Mouse (Mus musculus) spleen, embryonic (tissue): Measurements from ENCODE around the gene Gpsm3.

Source experiments
- CTCF ChIA-PET: fragments of 350-600 bp; sonication (Branson Sonifier 250); formaldehyde crosslinking; loops from one replicate; lab custom pipeline; 2022; lab: Charles Lee

Gene Gpsm3

DNA sequence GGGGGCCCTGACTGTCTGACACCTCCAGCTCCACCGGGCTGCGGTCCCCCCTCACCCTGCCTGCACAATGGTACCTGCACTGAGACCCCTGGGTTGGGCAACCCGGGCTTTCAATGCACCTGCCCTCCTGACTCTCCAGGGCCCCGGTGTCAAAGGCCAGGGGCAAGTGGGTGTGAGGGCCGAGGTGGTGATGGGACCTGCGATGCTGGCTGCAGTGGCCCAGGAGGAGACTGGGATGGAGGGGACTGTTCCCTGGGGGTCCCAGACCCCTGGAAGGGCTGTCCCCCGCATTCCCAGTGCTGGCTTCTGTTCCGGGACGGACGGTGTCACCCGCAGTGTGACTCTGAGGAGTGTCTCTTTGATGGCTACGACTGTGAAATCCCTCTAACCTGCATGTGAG lies 7.1 kb upstream of the Gpsm3 start:
- CTCF ChIA-PET, result no interaction called here

DNA sequence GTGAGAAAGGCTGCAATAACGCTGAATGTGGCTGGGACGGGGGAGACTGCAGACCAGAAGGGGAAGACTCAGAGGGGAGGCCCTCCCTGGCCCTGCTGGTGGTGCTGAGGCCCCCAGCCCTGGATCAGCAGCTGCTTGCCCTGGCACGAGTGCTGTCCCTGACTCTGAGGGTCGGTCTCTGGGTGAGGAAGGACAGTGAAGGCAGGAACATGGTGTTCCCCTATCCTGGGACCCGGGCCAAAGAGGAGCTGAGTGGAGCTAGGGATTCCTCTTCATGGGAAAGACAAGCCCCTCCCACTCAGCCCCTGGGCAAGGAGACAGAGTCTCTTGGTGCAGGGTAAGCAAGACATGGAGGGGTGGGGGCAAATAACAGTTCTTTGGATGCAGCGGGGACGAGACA lies 6.2 kb upstream of the Gpsm3 start:
- CTCF ChIA-PET, result no interaction called here

DNA sequence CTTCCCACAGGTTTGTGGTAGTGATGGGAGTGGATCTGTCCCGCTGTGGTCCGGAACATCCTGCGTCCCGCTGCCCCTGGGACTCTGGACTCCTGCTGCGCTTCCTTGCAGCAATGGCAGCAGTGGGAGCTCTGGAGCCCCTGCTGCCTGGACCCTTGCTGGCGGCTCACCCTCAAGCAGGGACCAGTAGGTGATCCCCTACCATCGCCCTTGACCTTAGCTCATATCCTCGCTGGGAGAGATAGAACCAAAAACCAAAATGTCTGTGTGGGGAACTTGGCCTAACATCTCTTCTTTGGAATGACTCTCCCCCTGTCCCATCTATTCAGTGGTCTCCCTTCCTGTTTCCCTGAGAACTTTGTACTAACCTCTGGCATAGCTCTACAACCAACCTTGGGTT lies 5.8 kb upstream of the Gpsm3 start:
- CTCF ChIA-PET, result no interaction called here

DNA sequence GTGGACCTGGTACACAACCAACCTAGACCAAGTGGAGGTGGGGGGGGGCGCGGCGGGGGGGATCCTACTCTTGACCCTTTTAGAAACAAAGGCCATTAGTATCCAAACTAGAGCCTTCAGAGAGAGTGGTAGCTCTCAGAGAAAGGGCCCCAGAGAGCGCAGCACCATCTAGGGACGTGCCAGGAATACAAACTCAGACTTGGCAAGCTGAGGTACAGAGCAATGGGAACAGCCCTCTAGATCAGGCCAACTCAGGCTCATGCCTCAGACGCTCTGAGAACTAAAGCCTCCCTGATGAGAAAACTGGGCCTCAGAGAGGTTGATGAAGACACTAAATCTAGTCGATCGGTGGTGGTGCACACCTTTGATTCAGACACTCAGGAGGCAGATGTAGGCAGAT lies 4.5 kb upstream of the Gpsm3 start:
- CTCF ChIA-PET, result interaction anchor here (0.6 kb wide), 1 partner anchor 645 kb away, joined by 3 read pairs; no protein-coding TSS in a partner anchor

DNA sequence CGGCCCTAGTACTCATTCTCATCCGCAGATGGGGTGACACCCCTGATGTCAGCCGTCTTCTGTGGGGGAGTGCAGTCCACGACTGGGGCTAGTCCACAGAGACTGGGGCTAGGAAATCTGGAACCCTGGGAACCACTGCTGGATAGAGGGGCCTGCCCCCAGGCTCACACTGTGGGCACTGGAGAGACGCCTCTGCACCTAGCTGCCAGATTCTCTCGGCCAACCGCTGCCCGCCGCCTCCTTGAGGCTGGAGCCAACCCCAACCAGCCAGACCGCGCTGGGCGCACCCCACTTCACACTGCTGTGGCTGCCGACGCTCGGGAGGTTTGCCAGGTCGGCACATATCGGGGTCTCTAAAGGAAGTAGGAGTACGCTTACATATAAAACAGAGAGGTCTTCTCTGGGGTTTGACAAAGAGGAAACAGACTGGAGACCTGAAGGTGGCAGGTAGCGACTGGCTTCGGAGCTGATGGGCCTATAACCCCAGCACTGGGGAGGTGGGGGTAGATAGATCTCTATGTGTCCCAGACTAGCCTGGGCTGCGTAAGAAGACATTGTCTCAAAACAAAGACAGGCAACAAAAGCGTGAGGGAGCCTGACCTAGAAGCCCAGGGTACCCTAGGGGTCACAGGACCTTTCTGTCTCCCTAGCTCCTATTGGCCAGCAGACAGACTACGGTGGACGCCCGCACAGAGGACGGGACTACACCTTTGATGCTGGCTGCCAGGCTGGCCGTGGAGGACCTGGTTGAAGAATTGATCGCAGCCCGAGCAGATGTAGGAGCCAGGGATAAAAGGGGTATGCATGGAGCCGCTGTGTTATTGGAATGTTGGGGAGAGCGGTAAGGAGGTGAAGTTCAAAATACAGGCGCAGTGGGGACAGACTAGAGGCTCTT lies 3.5 kb upstream of the Gpsm3 start:
- CTCF ChIA-PET, result no interaction called here

DNA sequence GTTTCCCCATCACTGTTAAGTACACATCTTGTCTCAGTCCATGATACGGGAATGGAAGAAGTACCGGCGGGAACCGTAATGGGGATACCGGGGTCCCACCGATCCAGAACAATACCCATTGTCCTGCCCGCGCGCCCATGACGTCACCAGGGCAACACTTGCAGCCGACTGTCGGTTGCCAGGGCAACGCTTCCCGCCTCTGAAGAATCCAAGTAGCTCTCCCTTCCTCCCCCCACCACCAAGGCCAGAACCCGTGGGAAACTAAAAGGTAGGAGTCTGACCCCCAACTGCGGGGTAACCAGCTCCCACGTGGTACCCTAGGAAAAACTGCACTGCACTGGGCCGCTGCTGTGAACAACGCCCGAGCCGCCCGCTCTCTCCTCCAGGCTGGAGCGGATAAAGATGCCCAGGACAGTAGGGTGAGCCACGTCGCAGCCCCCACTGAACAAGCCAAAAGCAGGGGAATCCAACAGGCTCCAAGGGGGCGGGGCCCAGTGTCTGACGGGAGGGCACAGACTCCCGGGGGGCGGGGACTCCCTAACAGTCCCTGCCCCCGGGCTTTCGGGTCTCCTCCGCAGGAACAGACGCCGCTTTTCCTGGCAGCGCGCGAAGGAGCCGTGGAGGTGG lies 2.7 kb upstream of the Gpsm3 start:
- CTCF ChIA-PET, result no interaction called here

DNA sequence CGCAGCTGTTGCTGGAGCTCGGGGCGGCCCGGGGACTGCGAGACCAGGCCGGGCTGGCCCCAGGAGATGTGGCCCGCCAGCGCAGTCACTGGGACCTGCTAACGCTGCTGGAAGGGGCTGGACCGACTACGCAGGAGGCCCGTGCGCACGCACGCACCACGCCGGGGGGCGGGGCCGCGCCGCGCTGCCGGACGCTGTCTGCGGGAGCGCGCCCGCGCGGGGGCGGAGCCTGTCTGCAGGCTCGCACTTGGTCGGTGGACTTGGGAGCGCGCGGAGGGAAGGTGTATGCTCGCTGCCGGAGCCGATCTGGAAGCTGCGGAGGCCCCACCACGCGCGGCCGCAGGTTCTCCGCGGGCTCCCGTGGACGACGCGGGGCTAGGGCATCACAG lies 2.2 kb upstream of the Gpsm3 start:
- CTCF ChIA-PET, result no interaction called here

DNA sequence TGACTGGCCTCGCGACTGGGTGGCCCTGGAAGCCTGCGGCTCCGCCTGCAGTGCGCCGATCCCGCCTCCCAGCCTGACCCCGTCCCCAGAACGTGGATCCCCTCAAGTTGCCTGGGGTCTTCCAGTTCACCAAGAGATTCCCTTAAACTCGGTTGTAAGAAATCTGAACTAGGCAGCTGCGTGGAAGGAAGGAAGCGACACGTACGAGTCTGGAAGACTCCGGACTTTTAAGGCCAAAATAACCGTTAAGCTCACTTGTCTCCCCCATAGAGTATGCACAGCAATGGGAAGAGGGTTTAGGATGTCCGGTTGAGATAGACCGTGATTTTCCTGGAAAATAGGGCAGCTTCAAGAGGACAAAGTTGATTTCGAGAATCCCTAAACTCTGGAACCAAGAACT lies 1.8 kb upstream of the Gpsm3 start:
- CTCF ChIA-PET, result interaction anchor here (0.9 kb wide), 1 partner anchor 15 kb away, joined by 4 read pairs; the partner anchor contains the start of genes Agpat1 and Rnf5

DNA sequence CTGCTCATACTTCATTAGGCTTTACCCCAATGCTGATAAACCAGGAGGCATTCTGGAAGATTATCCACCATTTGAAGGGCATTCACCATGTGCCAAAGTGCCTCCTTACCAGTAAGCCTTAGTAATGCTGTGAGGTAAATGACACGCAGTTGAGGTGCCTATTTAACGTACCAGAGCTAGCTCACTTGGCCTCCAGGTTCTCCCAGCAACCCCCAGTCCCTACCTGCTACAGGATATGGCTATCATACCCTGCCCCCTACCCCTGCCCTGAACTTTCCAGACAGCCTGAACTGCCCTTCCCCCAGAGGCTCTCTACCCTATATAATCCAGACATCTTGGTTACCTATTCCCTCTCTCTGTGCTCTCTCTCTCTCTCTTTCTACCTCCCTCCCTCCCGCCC lies 839 bp upstream of the Gpsm3 start:
- CTCF ChIA-PET, result interaction anchor here (0.9 kb wide), 1 partner anchor 14 kb away, joined by 4 read pairs; the partner anchor contains the start of genes Agpat1 and Rnf5

DNA sequence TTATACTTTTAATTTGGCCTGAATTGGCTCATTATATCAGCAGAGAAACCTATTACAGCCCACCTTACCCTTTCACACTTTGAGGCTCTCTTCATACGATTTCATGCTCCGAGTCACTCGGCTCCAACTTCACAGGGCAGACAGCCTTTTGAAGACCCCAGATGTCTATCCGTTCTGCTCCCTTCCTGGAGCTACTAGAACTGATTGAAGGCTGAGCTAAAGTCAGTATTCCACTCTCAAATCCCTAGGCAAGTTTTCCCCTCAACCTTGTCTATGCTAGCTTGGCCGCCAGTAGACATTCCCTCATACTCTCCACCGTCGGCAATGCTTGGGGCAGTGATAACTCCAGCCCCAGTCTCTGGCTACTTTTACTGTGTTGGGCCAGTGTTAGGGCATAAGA lies 400 bp upstream of the Gpsm3 start:
- CTCF ChIA-PET, result interaction anchor here (0.8 kb wide), 1 partner anchor 30 kb away, joined by 3 read pairs; no protein-coding TSS in a partner anchor

DNA sequence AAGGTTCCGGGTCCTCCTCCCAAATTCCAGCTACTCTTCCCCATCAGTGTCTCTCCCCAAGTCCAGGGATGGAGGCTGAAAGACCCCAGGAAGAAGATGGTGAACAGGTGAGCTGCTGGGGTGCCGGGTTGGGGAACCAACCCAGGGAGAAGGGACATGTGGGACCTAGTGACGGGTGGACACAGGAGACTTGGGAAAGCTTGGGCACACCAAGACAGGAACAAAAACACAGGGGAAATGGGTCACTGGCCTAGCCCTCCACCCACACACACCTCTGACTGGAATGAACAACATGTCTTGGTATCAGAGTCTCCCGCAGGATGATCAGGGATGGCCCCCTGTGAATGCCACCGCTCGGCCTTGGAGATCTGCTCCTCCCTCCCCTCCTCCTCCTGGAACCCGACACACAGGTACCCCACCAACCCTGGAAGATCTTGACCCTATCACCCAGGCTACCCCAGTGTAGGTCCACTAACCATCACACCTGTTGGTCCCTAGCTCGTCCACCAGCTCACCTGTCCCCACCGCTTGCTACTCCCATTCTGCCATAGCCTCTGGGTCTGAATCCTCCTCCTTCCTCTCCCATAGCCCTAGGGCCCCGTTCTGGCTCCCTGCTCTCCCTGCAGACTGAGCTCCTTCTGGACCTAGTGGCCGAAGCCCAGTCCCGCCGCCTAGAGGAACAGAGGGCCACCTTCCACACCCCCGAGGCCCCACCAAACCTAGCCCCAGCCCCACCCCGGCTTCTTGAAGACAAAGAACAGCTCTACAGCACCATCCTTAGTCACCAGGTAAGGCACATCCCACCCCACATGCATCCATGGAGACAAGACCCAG lies 765 bp downstream of the Gpsm3 start:
- CTCF ChIA-PET, result interaction anchor here (0.6 to 0.8 kb wide), 2 partner anchors 29 to 348 kb away, joined by 3 read pairs; no protein-coding TSS in a partner anchor

DNA sequence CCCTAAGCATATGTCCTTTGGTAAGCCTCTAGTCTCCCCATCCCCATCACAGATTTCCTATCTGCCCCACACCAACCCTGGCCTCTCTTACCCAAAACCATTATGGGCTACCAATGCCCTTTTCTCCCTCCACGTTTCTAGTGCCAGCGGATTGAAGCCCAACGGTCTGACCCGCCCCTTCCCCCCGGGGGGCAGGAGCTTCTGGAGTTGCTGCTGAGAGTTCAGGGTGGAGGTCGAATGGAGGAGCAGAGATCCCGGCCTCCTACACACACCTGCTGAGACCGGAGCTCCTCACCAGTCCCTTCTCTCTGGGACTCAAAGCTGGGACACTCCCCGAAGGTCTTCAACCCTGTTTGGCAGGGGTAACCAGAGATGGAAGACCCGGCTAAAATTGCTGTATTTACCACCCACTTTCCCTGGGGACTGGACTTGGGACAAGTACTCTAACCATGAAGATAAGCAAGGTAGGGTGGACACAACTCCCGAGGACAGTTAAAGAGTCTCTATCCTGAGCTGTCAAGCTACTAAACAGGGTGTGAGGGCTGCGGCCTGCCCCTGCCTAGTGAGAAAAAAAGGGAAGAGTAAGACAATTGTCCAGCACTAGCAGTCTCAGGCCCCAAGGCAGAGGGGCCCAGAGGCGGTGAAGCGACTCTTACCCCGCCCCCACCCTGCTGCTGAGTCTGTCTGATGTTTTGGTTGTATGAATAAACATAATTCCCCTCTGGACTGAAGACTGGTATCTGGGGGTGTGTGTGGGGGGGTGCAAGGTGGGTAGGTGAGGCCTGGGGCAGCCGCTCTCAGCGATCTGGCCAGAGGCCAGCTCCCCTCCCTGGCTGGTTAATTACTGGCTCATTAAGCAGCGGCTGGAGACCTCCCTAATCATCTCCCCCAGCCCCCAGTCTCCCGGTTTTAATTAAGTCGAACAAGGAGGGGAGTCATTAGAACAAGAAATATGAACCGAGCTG lies 1.7 kb downstream of the Gpsm3 start, which contains the start of gene Pbx2:
Pbx2 (plus strand) TSS at position 238 of the 965 bp plus-strand sequence.
- CTCF ChIA-PET, result interaction anchor here (0.6 to 0.7 kb wide), 2 partner anchors 349 to 422 kb away, joined by 3 read pairs; no protein-coding TSS in a partner anchor

DNA sequence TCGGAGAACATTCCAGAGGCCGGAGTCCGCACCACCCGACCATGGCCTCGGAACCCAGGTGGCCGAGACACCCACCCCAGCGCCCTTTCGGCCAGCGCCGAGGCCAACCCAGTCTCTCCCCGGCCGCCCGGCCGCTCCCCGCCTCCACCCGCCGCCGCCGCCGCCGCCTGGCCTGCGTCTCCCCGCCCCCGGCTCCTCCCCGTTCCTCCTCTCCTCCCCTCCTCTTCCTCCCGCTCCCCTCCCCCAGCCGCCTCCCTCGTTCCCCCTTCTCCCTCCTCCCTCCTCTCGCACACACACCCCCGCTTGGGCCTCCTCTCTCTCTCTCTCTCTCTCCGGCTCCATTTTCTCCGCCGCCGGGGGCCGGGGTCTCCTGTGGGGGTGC lies 2.4 kb downstream of the Gpsm3 start:
- CTCF ChIA-PET, result interaction anchor here (0.6 to 0.7 kb wide), 2 partner anchors 376 to 422 kb away, joined by 3 to 6 read pairs; no protein-coding TSS in a partner anchor

DNA sequence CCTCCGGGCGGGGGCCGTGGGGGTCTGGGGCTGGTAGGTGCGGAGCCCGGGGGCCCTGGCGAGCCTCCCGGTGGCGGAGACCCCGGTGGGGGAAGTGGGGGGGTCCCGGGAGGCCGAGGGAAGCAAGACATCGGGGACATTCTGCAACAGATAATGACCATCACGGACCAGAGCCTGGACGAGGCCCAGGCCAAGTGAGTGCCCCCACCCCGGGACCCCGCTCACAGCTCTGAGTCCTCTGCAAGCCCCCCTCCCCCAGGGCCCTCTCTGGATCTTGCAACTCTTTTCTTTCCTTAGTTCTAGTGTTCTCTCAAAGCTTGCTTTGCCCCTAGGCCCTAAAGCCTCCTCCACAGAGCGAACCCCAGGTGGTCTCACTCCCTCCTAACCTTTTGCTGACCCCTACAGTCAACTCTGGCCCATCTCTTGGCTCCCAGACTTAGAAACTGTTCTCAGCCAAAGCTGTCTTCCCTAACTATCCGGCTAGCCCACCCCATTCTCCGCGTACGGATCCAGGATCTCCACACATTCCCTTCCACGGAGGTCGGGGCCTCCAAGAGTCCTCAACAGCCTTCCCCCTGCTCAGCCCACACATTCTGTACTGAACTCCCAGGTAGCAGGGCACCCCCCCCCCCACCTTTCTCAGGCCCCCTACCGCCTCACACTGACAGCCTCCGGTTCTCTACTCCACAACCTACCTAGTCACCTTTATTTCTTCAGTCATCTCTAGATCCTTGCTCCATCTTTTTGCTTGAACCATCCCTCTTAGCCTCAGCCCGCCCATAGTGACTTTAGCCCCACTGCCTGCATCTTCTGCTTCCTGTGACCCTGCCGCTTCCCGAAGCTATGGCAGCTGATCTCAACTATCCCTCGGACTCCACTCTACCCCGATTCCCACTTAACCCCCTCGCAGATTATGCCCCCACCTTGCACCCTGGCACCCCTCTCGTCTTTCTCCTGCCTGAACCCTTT lies 3.3 kb downstream of the Gpsm3 start:
- CTCF ChIA-PET, result interaction anchor here (0.6 to 1.0 kb wide), 2 partner anchors 10 to 375 kb away, joined by 3 to 6 read pairs; no protein-coding TSS in a partner anchor

DNA sequence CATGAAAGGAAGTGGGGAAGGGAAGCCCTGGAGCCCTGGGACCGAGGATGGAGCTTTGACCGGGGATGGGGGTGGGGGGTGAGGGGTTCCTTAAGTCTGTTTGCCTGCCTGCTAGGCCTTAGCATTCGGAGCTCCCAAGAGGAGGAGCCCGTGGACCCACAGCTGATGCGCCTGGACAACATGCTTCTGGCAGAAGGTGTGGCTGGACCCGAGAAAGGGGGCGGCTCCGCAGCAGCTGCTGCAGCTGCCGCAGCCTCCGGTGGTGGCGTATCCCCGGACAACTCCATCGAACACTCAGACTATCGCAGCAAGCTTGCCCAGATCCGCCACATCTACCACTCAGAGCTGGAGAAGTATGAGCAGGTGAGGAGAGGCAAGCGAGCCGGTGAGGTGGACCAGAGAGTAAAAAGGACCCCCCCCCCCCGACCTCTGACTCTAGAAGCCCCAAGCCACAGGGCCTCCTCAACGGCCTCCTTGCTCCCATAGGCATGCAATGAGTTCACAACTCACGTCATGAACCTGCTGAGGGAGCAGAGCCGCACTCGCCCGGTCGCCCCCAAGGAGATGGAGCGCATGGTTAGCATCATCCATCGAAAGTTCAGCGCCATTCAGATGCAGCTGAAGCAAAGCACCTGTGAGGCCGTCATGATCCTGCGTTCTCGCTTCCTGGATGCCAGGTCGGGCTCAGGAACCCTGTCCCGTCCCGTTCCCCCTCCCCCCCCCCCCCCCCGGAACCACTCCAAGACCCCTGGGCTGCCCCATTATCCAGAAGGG lies 4.3 kb downstream of the Gpsm3 start:
- CTCF ChIA-PET, result interaction anchor here (1.0 kb wide), 1 partner anchor 9 kb away, joined by 3 read pairs; no protein-coding TSS in a partner anchor

DNA sequence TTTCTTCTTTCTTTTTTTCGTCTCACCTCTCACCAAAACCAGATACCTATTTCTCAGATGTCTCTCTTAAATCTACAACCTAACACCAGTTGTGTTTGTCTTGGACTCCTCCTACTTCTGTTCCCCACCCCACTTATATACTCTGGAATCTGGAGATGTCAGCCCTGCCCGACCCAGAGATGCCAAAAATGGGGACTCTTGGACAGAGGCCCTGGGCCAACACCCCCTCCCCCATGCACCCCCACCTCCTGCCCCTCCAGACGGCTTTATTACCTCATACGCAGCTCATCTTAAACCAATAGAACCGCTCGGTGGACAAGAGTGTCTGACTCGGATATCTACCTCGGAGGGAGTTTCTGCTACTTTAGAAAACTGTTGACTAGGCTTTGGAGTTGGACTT lies 6.5 kb downstream of the Gpsm3 start:
- CTCF ChIA-PET, result interaction anchor here (0.6 to 0.7 kb wide), 2 partner anchors 21 to 398 kb away, joined by 5 to 11 read pairs; no protein-coding TSS in a partner anchor

DNA sequence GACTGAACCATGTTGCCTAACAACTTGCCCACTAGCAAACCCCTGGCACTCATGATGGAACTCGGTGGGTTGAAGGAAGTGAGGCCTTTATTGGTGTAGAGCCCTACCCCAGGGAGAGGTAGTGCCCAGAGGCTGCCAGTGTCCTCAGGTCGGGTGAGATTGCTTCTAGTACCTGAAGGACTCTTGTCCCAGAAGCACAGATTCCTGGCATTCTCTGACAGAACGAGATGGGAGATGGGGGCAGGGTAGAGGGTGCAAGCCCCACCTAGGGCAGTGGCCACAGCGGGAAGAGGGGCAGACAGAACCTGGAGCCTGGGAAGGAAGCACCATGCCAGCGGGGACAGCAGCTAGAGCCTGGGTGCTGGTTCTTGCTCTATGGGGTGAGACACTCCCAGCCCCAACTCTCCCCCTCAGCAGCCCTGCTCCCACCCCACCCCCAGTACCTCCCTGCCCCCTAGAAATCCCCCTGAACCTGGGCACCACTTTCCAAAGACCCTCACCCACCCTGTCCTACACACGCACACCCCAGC lies 8.0 kb downstream of the Gpsm3 start, which contains the start of gene Ager:
Ager (plus strand) TSS at position 297 of the 530 bp plus-strand sequence.
- CTCF ChIA-PET, result interaction anchor here (0.7 kb wide), 2 partner anchors 389 to 823 kb away, joined by 4 to 8 read pairs; no protein-coding TSS in a partner anchor
